Mouse (Mus musculus) midbrain, postnatal 0 days (tissue): ENCODE measurements at regions not wholly inside any gene's neighbourhood (a gene's known extent, or its start where the extent isn't known, plus 50 kb on each side); places are given as distances from the start of the nearest gene placed in this dataset.

Source experiments
- ATAC-seq: fragments of 200-750 bp; cut with Nextera tagmentation; 2 replicates; pipeline ENCODE4 v1.8.0; 2017; ENCODE audit warnings: moderate number of reproducible peaks, mild to moderate bottlenecking, moderate TSS enrichment, moderate library complexity; ENCODE audit not compliant: low FRiP score
- DNase-seq: peaks from one replicate; pipeline ENCODE4 v3.0.0-alpha.2; 2015; ENCODE audit warnings: low spot score
- H3K27ac ChIP-seq: fragments of 300-500 bp; sonication (generic); 2 replicates; pipeline ENCODE4 v1.5.1; 2014; ENCODE audit warnings: low read depth, mild to moderate bottlenecking, low read length, mixed read lengths
- H3K27me3 ChIP-seq: fragments of 300-500 bp; sonication (generic); 2 replicates; pipeline ENCODE4 v1.6.1; 2014; ENCODE audit warnings: low read length, control low read depth, mixed read lengths; ENCODE audit not compliant: insufficient read depth
- H3K36me3 ChIP-seq: fragments of 300-500 bp; sonication (generic); 2 replicates; pipeline ENCODE4 v1.6.1; 2014; ENCODE audit warnings: low read length, control low read depth, mixed read lengths; ENCODE audit not compliant: insufficient read depth
- H3K4me1 ChIP-seq: fragments of 300-500 bp; sonication (generic); 2 replicates; pipeline ENCODE4 v1.6.1; 2014; ENCODE audit warnings: mild to moderate bottlenecking, control low read depth, antibody characterized with exemption, low read length, mixed read lengths; ENCODE audit not compliant: insufficient read depth
- H3K4me2 ChIP-seq: fragments of 300-500 bp; sonication (generic); 2 replicates; pipeline ENCODE4 v1.6.1; 2014; ENCODE audit warnings: low read depth, mild to moderate bottlenecking, low read length, mixed read lengths; ENCODE audit not compliant: poor library complexity, severe bottlenecking
- H3K4me3 ChIP-seq: fragments of 300-500 bp; sonication (generic); 2 replicates; pipeline ENCODE4 v1.5.1; 2014; ENCODE audit warnings: low read depth, mild to moderate bottlenecking, low read length, moderate library complexity
- H3K9ac ChIP-seq: fragments of 300-500 bp; sonication (generic); replicated peaks from 2 replicates; pipeline ENCODE4 v1.6.1; 2014; ENCODE audit warnings: mild to moderate bottlenecking, low read length, moderate library complexity, mixed read lengths; ENCODE audit not compliant: poor library complexity, severe bottlenecking
- H3K9me3 ChIP-seq: fragments of 300-500 bp; sonication (generic); 2 replicates; pipeline ENCODE4 v1.6.1; 2016; ENCODE audit warnings: low read length, control low read depth
- CTCF ChIP-seq: IDR thresholded peaks from 2 replicates; pipeline ENCODE4 v1.5.1; 2016; ENCODE audit warnings: antibody characterized with exemption, mild to moderate bottlenecking
- WGBS: fragments of 180-500 bp; shearing (Covaris S2); extraction: QIAGEN DNeasy Blood & Tissue Kit; methylation state at CpG from one replicate; pipeline ENCODE4 v1.1.7; 2014; 5-methylcytosine and 5-hydroxymethylcytosine counted together

GRCm38 (mm10) chr4:31197852-31198251 lies 766.0 kb upstream of the Map3k7 start:
- H3K9ac ChIP-seq: no peak overlapping the region
- H3K27ac ChIP-seq: no peak overlapping the region
- H3K4me2 ChIP-seq: no peak overlapping the region
- DNase-seq: no peak
- no peak for TF ChIP-seq CTCF
- H3K4me1 ChIP-seq: no peaks in the 10 kb centered on the region
- H3K9me3 ChIP-seq: no peaks in the 10 kb centered on the region
- H3K27me3 ChIP-seq: no peaks in the 10 kb centered on the region
- ATAC-seq: no peak
- no peak overlapping the region for H3K4me3 ChIP-seq
- H3K36me3 ChIP-seq: no peaks in the 10 kb centered on the region

- Histone ChIP-seq H3K4me3 (no peak overlapping the region), H3K4me1 (no peaks in the 10 kb centered on the region), H3K36me3 (no peaks in the 10 kb centered on the region), H3K9ac (no peak overlapping the region), H3K9me3 (no peaks in the 10 kb centered on the region), H3K4me2 (no peak overlapping the region), H3K27ac (no peak overlapping the region), H3K27me3 (no peaks in the 10 kb centered on the region)
- 68% methylated on average over 3 of the region's 3 CpGs for WGBS
- no peak for TF ChIP-seq CTCF
- ATAC-seq (no peak), DNase-seq (no peak)
These were observed 760.6 kb upstream of the Map3k7 start for GRCm38 (mm10) chr4:31203286-31203685.

- Histone ChIP-seq H3K9ac (no peak overlapping the region), H3K4me3 (no peak overlapping the region), H3K27me3 (no peaks in the 10 kb centered on the region), H3K27ac (no peak overlapping the region), H3K4me2 (no peak overlapping the region), H3K9me3 (no peaks in the 10 kb centered on the region), H3K4me1 (no peaks in the 10 kb centered on the region), H3K36me3 (no peaks in the 10 kb centered on the region)
- ATAC-seq: peak; percentile 34; the same call in 1 of the 2 replicates
- 75% methylated on average over 14 of the region's 14 CpGs for WGBS
- peak; percentile 75 for DNase-seq
- no peak for TF ChIP-seq CTCF
These were observed 758.4 kb upstream of the Map3k7 start for GRCm38 (mm10) chr4:31205332-31205970.

- 68% methylated on average over 2 of the region's 2 CpGs for WGBS
- DNase-seq (no peak), ATAC-seq (no peak)
- TF ChIP-seq CTCF: no peak
- Histone ChIP-seq H3K4me3 (no peak overlapping the region), H3K9me3 (no peaks in the 10 kb centered on the region), H3K4me2 (no peak overlapping the region), H3K27me3 (no peaks in the 10 kb centered on the region), H3K27ac (no peak overlapping the region), H3K36me3 (no peaks in the 10 kb centered on the region), H3K9ac (no peak overlapping the region), H3K4me1 (no peaks in the 10 kb centered on the region)
These were observed 738.2 kb upstream of the Map3k7 start for GRCm38 (mm10) chr4:31225741-31226140.

GRCm38 (mm10) chr4:31268825-31269495 lies 694.9 kb upstream of the Map3k7 start:
- no peak overlapping the region for H3K4me2 ChIP-seq
- DNase-seq: no peak
- H3K36me3 ChIP-seq: no peaks in the 10 kb centered on the region
- no peak for TF ChIP-seq CTCF
- H3K27me3 ChIP-seq: no peaks in the 10 kb centered on the region
- 80% methylated on average over 3 of the region's 3 CpGs for WGBS
- ATAC-seq: no peak
- no peak overlapping the region for H3K27ac ChIP-seq
- no peak overlapping the region for H3K4me3 ChIP-seq
- no peaks in the 10 kb centered on the region for H3K9me3 ChIP-seq
- H3K4me1 ChIP-seq: no peaks in the 10 kb centered on the region
- no peak overlapping the region for H3K9ac ChIP-seq

GRCm38 (mm10) chr4:31274131-31274530 lies 689.8 kb upstream of the Map3k7 start:
- Histone ChIP-seq H3K4me3 (no peak overlapping the region), H3K36me3 (no peaks in the 10 kb centered on the region), H3K9ac (no peak overlapping the region), H3K9me3 (no peaks in the 10 kb centered on the region), H3K4me2 (no peak overlapping the region), H3K27me3 (no peaks in the 10 kb centered on the region), H3K27ac (no peak overlapping the region), H3K4me1 (no peaks in the 10 kb centered on the region)
- 89% methylated on average over 1 of the region's 1 CpGs for WGBS
- no peak for DNase-seq
- no peak for ATAC-seq
- TF ChIP-seq CTCF: no peak
